Mouse (Mus musculus) embryonic facial prominence, embryonic 13.5 days (tissue): ENCODE measurements around the gene Gm10722. TPM values are rescaled to one million over a fixed set of nuclear protein-coding genes. Genes with fewer than 3 reads are reported as not detected.
A peak's percentile ranks its signal among the peaks of the same experiment; 100 is the strongest.
"Not testable (repeated sequence)": the region's sequence is repeated elsewhere in the genome, so short reads cannot be mapped to it uniquely, and the experiment has no call there.

ENCODE experiments used
- ATAC-seq: fragments of 200-750 bp; cut with Nextera tagmentation; 2 replicates; pipeline ENCODE4 v1.8.0; 2017; ENCODE audit warnings: low read depth; ENCODE audit not compliant: insufficient number of reproducible peaks, insufficient read depth, low FRiP score, low TSS enrichment
- H3K27ac ChIP-seq: fragments of 300-500 bp; sonication (generic); 2 replicates; pipeline ENCODE4 v1.5.1; 2015; ENCODE audit warnings: moderate library complexity, mild to moderate bottlenecking, inconsistent platforms
- H3K27me3 ChIP-seq: fragments of 300-500 bp; sonication (generic); 2 replicates; pipeline ENCODE4 v1.6.1; 2015; ENCODE audit warnings: mild to moderate bottlenecking, inconsistent platforms
- H3K36me3 ChIP-seq: fragments of 300-500 bp; sonication (generic); 2 replicates; pipeline ENCODE4 v1.6.1; 2015; ENCODE audit warnings: mild to moderate bottlenecking, inconsistent platforms
- H3K4me1 ChIP-seq: fragments of 300-500 bp; sonication (generic); 2 replicates; pipeline ENCODE4 v1.6.1; 2015; ENCODE audit warnings: inconsistent platforms
- H3K4me2 ChIP-seq: fragments of 300-500 bp; sonication (generic); 2 replicates; pipeline ENCODE4 v1.6.1; 2015; ENCODE audit warnings: moderate library complexity, mild to moderate bottlenecking, inconsistent platforms
- H3K4me3 ChIP-seq: fragments of 300-500 bp; sonication (generic); 2 replicates; pipeline ENCODE4 v1.5.1; 2015; ENCODE audit warnings: mild to moderate bottlenecking, inconsistent platforms
- H3K9ac ChIP-seq: fragments of 300-500 bp; sonication (generic); 2 replicates; pipeline ENCODE4 v1.6.1; 2015; ENCODE audit warnings: mild to moderate bottlenecking, inconsistent platforms
- H3K9me3 ChIP-seq: fragments of 300-500 bp; sonication (generic); 2 replicates; pipeline ENCODE4 v1.6.1; 2016; ENCODE audit warnings: inconsistent platforms
- WGBS: fragments of 180-500 bp; shearing (Covaris S2); methylation state at CpG from one replicate; pipeline ENCODE4 v1.1.7; 2015; ENCODE audit warnings: mixed read lengths; 5-methylcytosine and 5-hydroxymethylcytosine counted together
- polyA plus RNA-seq: library from polyadenylated mRNA; unstranded; fragments of >200 nt; fragmentation: Nextera tagmentation; extraction: Ambion mirVana; gene quantifications from 2 replicates; pipeline ENCODE4 v1.2.1, GENCODE M21; 2015

Gene Gm10722
- not detected in 2 replicates for polyA plus RNA-seq

- not testable (repeated sequence) for H3K27ac ChIP-seq, ATAC-seq, H3K4me2 ChIP-seq, H3K4me1 ChIP-seq, H3K9ac ChIP-seq, H3K36me3 ChIP-seq, H3K27me3 ChIP-seq, H3K9me3 ChIP-seq, H3K4me3 ChIP-seq
- 73% methylated on average over 12 of the region's 12 CpGs for WGBS
Observed at GRCm38 (mm10) chr9:3000445-3000972, at the start of gene Gm10722. Gene Gm10722 (plus strand): TSS chr9:3000922.

- H3K4me2 ChIP-seq, H3K27ac ChIP-seq, H3K4me3 ChIP-seq, H3K36me3 ChIP-seq, H3K27me3 ChIP-seq, H3K9ac ChIP-seq, ATAC-seq, H3K4me1 ChIP-seq, H3K9me3 ChIP-seq: not testable (repeated sequence)
- WGBS, result 64% methylated on average over 8 of the region's 8 CpGs
Observed at GRCm38 (mm10) chr9:3001006-3001405, 284 bp downstream of the Gm10722 start.

GRCm38 (mm10) chr9:3001948-3002659 is 1.4 kb downstream of the Gm10722 start:
- not testable (repeated sequence) for H3K4me2 ChIP-seq, H3K9ac ChIP-seq, H3K36me3 ChIP-seq, H3K4me3 ChIP-seq, H3K27ac ChIP-seq, H3K4me1 ChIP-seq, H3K9me3 ChIP-seq, H3K27me3 ChIP-seq
- ATAC-seq, result peak; percentile 87
- 72% methylated on average over 9 of the region's 11 CpGs for WGBS

- not testable (repeated sequence) for ATAC-seq, H3K9me3 ChIP-seq, H3K4me3 ChIP-seq, H3K27me3 ChIP-seq, H3K4me1 ChIP-seq, H3K27ac ChIP-seq, H3K9ac ChIP-seq, H3K4me2 ChIP-seq, H3K36me3 ChIP-seq
- WGBS, result 77% methylated on average over 6 of the region's 14 CpGs
Observed at GRCm38 (mm10) chr9:3002794-3003396, 2.2 kb downstream of the Gm10722 start, which contains the start of gene Gm11168. Gene Gm11168 (plus strand): TSS chr9:3003346.

- not testable (repeated sequence) for H3K9ac ChIP-seq, H3K9me3 ChIP-seq, ATAC-seq, H3K4me1 ChIP-seq, H3K27ac ChIP-seq, H3K27me3 ChIP-seq, H3K4me3 ChIP-seq, H3K36me3 ChIP-seq, H3K4me2 ChIP-seq
- WGBS, result 83% methylated on average over 1 of the region's 5 CpGs
Observed at GRCm38 (mm10) chr9:3006179-3006578, 5.5 kb downstream of the Gm10722 start.

- not testable (repeated sequence) for H3K4me3 ChIP-seq, H3K9ac ChIP-seq, H3K4me1 ChIP-seq, H3K4me2 ChIP-seq, H3K27me3 ChIP-seq, H3K9me3 ChIP-seq, H3K27ac ChIP-seq, H3K36me3 ChIP-seq
- ATAC-seq, result peak; percentile 76
- WGBS, result 72% methylated on average over 8 of the region's 8 CpGs
Observed at GRCm38 (mm10) chr9:3006636-3007035, 5.9 kb downstream of the Gm10722 start.

- ATAC-seq, result peak; percentile 8; the same call in 1 of the 2 replicates
- H3K27me3 ChIP-seq, H3K9ac ChIP-seq, H3K4me3 ChIP-seq, H3K9me3 ChIP-seq, H3K36me3 ChIP-seq, H3K27ac ChIP-seq, H3K4me1 ChIP-seq, H3K4me2 ChIP-seq: not testable (repeated sequence)
- 80% methylated on average over 8 of the region's 9 CpGs for WGBS
Observed at GRCm38 (mm10) chr9:3007272-3007671, 6.5 kb downstream of the Gm10722 start.

- not testable (repeated sequence) for H3K4me1 ChIP-seq, H3K4me3 ChIP-seq, H3K27ac ChIP-seq, H3K4me2 ChIP-seq, H3K9ac ChIP-seq, H3K9me3 ChIP-seq, H3K36me3 ChIP-seq, H3K27me3 ChIP-seq
- peak; percentile 63 for ATAC-seq
- WGBS, result no CpG with 5 or more reads among the region's 5 CpGs
Observed at GRCm38 (mm10) chr9:3009331-3009730, 8.6 kb downstream of the Gm10722 start.

GRCm38 (mm10) chr9:3012054-3012621 is 11.4 kb downstream of the Gm10722 start:
- ATAC-seq, H3K9ac ChIP-seq: not testable (repeated sequence)

GRCm38 (mm10) chr9:3012733-3013279 is 12.1 kb downstream of the Gm10722 start, which contains the start of gene Gm10721:
Gene Gm10721 (plus strand): TSS chr9:3013140.
- not testable (repeated sequence) for H3K27me3 ChIP-seq, H3K36me3 ChIP-seq, H3K4me3 ChIP-seq, H3K9me3 ChIP-seq, H3K4me1 ChIP-seq, H3K4me2 ChIP-seq, H3K9ac ChIP-seq, H3K27ac ChIP-seq
- no CpG with 5 or more reads among the region's 11 CpGs for WGBS
- peak; percentile 72 for ATAC-seq

More at GRCm38 (mm10) chr9:3012054-3012621, 11.4 kb downstream of the Gm10722 start:
- not testable (repeated sequence) for H3K27me3 ChIP-seq, H3K4me1 ChIP-seq, H3K9me3 ChIP-seq, H3K4me2 ChIP-seq, H3K27ac ChIP-seq, H3K36me3 ChIP-seq, H3K4me3 ChIP-seq
- WGBS, result 86% methylated on average over 3 of the region's 7 CpGs

GRCm38 (mm10) chr9:3015354-3015753 is 14.6 kb downstream of the Gm10722 start, which contains the start of gene Gm10720:
Gene Gm10720 (plus strand): TSS chr9:3015654.
- 73% methylated on average over 5 of the region's 9 CpGs for WGBS
- not testable (repeated sequence) for H3K9me3 ChIP-seq, H3K27ac ChIP-seq, H3K4me2 ChIP-seq, H3K4me1 ChIP-seq, H3K36me3 ChIP-seq, H3K9ac ChIP-seq, H3K4me3 ChIP-seq, ATAC-seq, H3K27me3 ChIP-seq
